Mouse (Mus musculus) frontal cortex, postnatal 25 days (tissue): ENCODE measurements around the gene Snx7.

Experiments
- DNase-seq, 2 experiments: peaks; one replicate each; pipeline ENCODE4 v3.0.0; 2022; ENCODE audit warnings: low spot score in 2 of 2

Snx7 gene

GRCm38 (mm10) chr3:117868637-117869323 lies at the start of gene Snx7:
TSS of gene Snx7 (minus strand) at chr3:117868936.
- DNase-seq: peak; percentile 68 to 69

- DNase-seq: no peak
These were observed 46.7 kb upstream of the Snx7 start for GRCm38 (mm10) chr3:117915420-117915819.

DNA sequence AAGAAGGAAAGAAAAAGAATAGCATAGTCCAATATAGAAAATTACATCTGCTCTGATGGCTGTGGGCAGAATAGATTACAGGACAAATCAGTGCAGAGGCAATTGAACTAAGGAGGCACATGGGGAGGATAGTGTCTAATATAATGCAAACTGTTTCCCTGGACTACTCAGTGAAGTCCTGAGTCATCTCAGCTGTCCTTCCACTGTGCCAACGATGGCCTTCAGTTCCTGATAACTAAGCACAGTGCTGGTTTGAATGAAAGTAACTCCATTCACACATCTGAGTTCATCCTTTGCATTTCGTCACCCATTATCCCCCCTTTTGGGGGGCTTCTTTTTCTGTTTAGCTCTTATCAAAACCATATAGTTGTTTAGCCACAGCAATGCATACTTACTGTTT lies 25.0 kb upstream of the Snx7 start:
- no peak for DNase-seq

GRCm38 (mm10) chr3:117875450-117875849 lies 6.7 kb upstream of the Snx7 start:
- no peak for DNase-seq

DNA sequence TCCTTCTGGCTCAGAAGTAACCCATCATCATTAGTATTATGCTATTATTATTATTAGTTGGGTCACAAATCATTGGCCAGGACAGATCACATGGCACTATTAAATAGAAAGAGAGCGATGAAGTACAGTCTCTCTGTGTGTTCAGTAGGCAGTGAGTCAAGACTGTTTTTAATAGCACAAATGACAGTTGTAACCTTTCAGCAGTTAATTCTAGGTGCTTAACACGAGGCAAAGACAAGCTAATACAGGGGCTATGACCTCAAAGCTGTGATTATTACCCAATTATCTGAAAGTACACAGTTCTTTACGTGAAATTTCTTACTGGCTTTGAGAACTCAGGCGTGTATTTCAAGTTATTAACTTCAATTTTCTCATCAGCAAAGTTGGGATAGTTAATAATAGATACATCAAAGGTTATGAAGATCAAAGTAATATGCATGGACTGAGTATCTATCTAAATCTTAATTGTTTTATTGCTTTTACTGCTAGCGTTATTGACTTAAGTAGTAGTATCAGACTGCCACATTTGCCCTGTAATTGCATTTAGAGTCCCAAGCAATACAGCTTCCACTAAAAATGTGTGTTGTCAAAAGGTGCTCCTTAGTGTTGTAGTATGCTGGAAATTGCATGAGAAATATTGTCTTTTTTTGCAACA lies 4.6 kb upstream of the Snx7 start:
- no peak for DNase-seq

DNA sequence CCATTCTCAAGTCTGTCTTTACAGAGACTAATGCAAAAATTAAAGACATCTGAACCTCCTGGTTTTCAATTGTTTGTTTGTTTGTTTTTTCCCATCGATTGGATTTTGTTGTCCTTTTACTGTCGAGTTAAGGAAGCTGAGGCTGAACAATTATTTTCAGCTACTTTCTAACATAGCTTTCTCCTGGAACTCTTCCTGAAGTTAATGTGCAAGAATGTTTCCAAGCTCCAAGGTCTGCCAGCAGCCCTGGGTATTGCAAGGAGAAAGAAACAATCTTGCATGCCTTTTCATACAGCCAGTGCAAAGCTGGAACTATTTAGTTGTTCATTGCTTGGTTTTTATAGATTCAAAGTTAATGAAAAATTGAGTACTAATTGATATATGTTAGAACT lies 584 bp upstream of the Snx7 start:
- no peak for DNase-seq

GRCm38 (mm10) chr3:117868091-117868490 lies 645 bp downstream of the Snx7 start:
- DNase-seq: no peak

- DNase-seq: no peak
These were observed 1.9 kb downstream of the Snx7 start for GRCm38 (mm10) chr3:117866696-117867407.

DNA sequence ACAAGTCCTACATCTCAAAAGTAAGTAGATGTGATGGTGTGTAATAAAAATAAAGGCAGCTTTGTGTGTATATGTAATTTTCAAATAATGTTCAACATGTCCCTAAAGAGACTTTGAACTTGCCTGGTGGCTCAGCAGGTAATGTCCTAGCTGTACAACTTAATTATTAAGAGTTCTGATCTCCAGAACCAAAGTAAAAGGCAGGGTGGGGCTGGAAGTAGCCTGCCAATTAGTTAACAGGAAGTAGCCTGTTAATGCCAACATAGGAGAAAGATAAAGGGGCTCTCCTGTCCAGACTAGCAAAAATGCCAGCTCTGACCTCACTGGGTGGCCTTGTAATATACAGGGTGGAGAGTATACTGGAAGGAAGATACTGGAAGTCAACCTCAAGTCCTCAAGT lies 3.1 kb downstream of the Snx7 start:
- no peak for DNase-seq

GRCm38 (mm10) chr3:117862951-117863350 lies 5.8 kb downstream of the Snx7 start:
- no peak for DNase-seq

GRCm38 (mm10) chr3:117861977-117862434 lies 6.7 kb downstream of the Snx7 start:
- no peak for DNase-seq

- DNase-seq: no peak
These were observed 9.7 kb downstream of the Snx7 start for GRCm38 (mm10) chr3:117858996-117859395.

DNA sequence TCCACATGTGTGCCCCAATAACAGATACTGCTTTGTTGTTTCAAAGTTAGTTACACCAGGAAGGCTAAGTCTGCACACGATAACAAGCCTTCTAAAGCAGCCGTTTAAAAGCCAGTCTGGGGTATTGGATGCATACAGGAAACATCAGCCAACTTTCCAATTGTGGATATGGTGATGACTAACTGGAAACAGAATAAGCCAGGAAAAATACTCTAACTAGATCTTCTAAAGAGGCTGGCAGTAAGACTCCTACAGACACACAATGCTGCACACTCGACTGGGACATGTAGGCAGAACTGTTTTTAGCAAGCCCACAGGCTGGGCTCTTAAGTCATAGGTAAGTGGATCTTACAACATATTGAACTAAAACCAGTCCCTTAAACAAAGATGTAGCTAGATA lies 15.0 kb downstream of the Snx7 start:
- no peak for DNase-seq

GRCm38 (mm10) chr3:117852054-117852361 lies 16.7 kb downstream of the Snx7 start:
- no peak for DNase-seq

GRCm38 (mm10) chr3:117851278-117852053 lies 17.3 kb downstream of the Snx7 start:
- no peak for DNase-seq

GRCm38 (mm10) chr3:117848866-117849265 lies 19.9 kb downstream of the Snx7 start:
- peak in 1 of 2 experiments; percentile 28 for DNase-seq

- no peak for DNase-seq
These were observed 26.1 kb downstream of the Snx7 start for GRCm38 (mm10) chr3:117842658-117843057.

DNA sequence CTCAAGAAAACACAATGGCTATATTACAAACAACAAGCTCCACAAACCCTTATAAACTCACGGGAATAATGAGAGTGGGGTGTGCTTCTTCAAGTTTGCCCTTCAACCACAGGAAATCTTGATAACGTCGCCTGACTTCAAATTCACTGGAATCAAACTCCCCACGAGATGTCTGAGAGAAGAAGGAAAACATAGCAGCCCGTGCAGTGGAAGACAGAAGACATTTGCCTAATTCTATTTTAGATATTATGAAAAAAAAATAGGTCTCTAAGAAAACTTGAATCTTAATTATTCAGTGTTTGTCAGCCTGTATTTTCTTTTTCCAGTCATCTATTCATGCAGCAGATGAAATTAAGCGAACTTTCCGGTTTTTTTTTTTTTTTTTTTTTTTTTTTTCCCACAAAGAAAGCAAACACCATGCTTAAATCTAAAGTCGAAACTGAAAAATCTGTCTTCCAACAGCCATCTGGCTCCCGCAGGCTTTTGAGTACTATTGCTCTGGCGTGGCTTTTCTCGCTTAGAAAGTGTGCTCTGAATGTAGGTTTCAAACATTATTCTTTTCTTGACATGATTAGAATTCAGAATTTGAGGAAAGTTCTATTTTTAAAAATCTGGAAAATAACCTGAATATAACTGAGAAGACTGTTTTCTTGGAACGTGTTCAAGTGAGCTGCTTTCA lies 28.7 kb downstream of the Snx7 start:
- DNase-seq: no peak

GRCm38 (mm10) chr3:117838020-117838419 lies 30.7 kb downstream of the Snx7 start:
- DNase-seq: no peak

GRCm38 (mm10) chr3:117826486-117827200 lies 42.1 kb downstream of the Snx7 start:
- no peak for DNase-seq

DNA sequence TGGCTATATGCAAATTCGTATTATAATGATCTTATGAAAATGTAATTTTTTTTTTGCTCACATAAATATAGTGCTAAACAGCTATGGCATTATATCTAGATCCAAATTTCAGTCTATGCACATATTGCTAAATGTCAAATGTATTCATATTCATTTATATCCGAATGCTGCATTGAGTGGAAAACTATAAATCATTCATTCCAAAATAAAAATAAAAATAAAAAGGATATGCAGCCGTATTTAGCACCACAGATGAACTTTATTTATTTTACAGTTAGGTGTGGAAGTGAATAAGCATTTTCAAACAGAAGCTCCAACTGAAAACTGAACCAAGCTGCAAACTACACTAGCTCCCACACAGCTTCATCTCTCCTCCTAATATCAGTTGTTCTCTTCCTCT lies 45.5 kb downstream of the Snx7 start:
- DNase-seq: no peak
